Mouse (Mus musculus) G1E (cell line): ENCODE measurements around the gene Gm14440. TPM values are rescaled to one million over a fixed set of nuclear protein-coding genes. Genes with fewer than 3 reads are reported as not detected.
"Not testable (repeated sequence)": the region's sequence is repeated elsewhere in the genome, so short reads cannot be mapped to it uniquely, and the experiment has no call there.

ENCODE experiments used
- ATAC-seq: 2 replicates; pipeline ENCODE4 v1.8.0; 2016; ENCODE audit warnings: mild to moderate bottlenecking; ENCODE audit not compliant: insufficient number of reproducible peaks, poor library complexity, low FRiP score, severe bottlenecking; ENCODE audit errors: extremely low read depth
- DNase-seq: peaks from one replicate; pipeline ENCODE4 v3.0.0; 2012; ENCODE audit warnings: low spot score
- H3K27me3 ChIP-seq: 2 replicates; pipeline ENCODE4 v1.6.1; 2012; ENCODE audit warnings: mild to moderate bottlenecking, low read length, inconsistent platforms; ENCODE audit not compliant: insufficient read depth
- H3K36me3 ChIP-seq: replicated peaks from 2 replicates; pipeline ENCODE3; 2012; ENCODE audit warnings: mild to moderate bottlenecking, inconsistent platforms
- H3K4me1 ChIP-seq: 2 replicates; pipeline ENCODE4 v1.6.1; 2012; ENCODE audit warnings: low read depth, low read length, inconsistent platforms, mixed read lengths; ENCODE audit not compliant: insufficient read depth
- H3K4me3 ChIP-seq: 2 replicates; pipeline ENCODE4 v1.5.1; 2012; ENCODE audit warnings: low read depth, mild to moderate bottlenecking, inconsistent platforms, low read length, moderate library complexity, mixed read lengths
- H3K9me3 ChIP-seq: replicated peaks from 2 replicates; pipeline ENCODE4 v1.6.1; 2012; ENCODE audit warnings: inconsistent platforms
- polyA plus RNA-seq: library from polyadenylated mRNA; stranded (reverse); fragments of >175 nt; gene quantifications from 2 replicates; pipeline ENCODE4 v1.2.3, GENCODE M21; 2012
- total RNA-seq, 2 experiments: library from RNA; stranded (forward) in 1 of 2; stranded (reverse) in 1 of 2; fragments of 200-1000 nt in 1 of 2; fragments of >200 nt in 1 of 2; fragmentation: Nextera tagmentation in 1 of 2; gene quantifications; 2 replicates each; pipeline ENCODE4 v1.2.3; 2014 to 2017

Gm14440 gene
- 13.2 TPM in 1 of 2 replicates, not detected in the other for total RNA-seq (2014; fragmentation: Nextera tagmentation)
- total RNA-seq (2017): 7.3 TPM in 1 of 2 replicates, not detected in the other
- 0.09 and 0.25 TPM in 2 replicates for polyA plus RNA-seq

DNA sequence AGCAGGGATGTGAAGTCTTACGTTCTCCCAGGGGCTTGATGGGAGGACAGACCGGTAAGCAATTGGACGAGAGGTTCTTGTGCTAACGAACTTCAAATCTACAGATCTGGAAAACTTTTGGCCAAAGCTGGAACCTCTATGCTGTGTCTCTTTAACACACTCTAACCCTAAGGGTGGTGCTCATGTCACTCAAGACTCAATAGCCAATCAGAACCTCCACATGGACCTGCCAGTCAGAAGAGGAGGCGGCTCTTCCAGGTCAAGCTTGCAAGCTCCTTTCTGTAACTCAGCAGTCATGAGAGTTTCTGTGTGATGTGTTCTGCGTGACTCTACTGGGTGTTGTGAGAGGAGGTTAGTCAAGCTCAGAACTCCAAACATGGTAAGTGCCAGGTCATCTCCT lies at the start of gene Gm14440:
Gene Gm14440 (plus strand): TSS at position 301 of the 400 bp plus-strand sequence.
- not testable (repeated sequence) for H3K4me1 ChIP-seq, H3K4me3 ChIP-seq, DNase-seq, H3K9me3 ChIP-seq, H3K27me3 ChIP-seq, H3K36me3 ChIP-seq, ATAC-seq

Other genes with a start within 250 kb of the Gm14440 start
- gene Gm14393, start 207.3 kb upstream of the Gm14440 start, total RNA-seq (2014; fragmentation: Nextera tagmentation): 9.4 and 12.7 TPM in 2 replicates
- gene Gm14393, start 207.3 kb upstream of the Gm14440 start, total RNA-seq (2017): 6.9 and 11.2 TPM in 2 replicates
- gene Gm14393, start 207.3 kb upstream of the Gm14440 start, polyA plus RNA-seq: not detected in 2 replicates
- gene Gm14399, start 133.1 kb upstream of the Gm14440 start, total RNA-seq (2014; fragmentation: Nextera tagmentation): 17.5 and 38.8 TPM in 2 replicates
- gene Gm14399, start 133.1 kb upstream of the Gm14440 start, total RNA-seq (2017): 12.4 and 14.2 TPM in 2 replicates
- gene Gm14399, start 133.1 kb upstream of the Gm14440 start, polyA plus RNA-seq: 0.17 and 0.25 TPM in 2 replicates
- gene Gm14443, start 99.3 kb upstream of the Gm14440 start, total RNA-seq (2014; fragmentation: Nextera tagmentation): 17.8 and 19.7 TPM in 2 replicates
- gene Gm14443, start 99.3 kb upstream of the Gm14440 start, total RNA-seq (2017): 15.8 and 19.7 TPM in 2 replicates
- gene Gm14443, start 99.3 kb upstream of the Gm14440 start, polyA plus RNA-seq: 0.13 TPM in 2 replicates
- 31.8 and 36.5 TPM in 2 replicates for gene Gm14391, start 68.2 kb upstream of the Gm14440 start, total RNA-seq (2014; fragmentation: Nextera tagmentation)
- gene Gm14391, start 68.2 kb upstream of the Gm14440 start, total RNA-seq (2017): 28.2 and 36.8 TPM in 2 replicates
- gene Gm14391, start 68.2 kb upstream of the Gm14440 start, polyA plus RNA-seq: 2.0 and 2.5 TPM in 2 replicates
- gene Gm4631, start 63.1 kb downstream of the Gm14440 start, total RNA-seq (2014; fragmentation: Nextera tagmentation): 52.2 and 57.1 TPM in 2 replicates
- gene Gm4631, start 63.1 kb downstream of the Gm14440 start, total RNA-seq (2017): 36.8 and 40.9 TPM in 2 replicates
- gene Gm4631, start 63.1 kb downstream of the Gm14440 start, polyA plus RNA-seq: 0.50 and 0.74 TPM in 2 replicates
- 11.8 and 15.3 TPM in 2 replicates for gene Zfp968, start 97.3 kb downstream of the Gm14440 start, total RNA-seq (2014; fragmentation: Nextera tagmentation)
- 13.0 and 18.9 TPM in 2 replicates for gene Zfp968, start 97.3 kb downstream of the Gm14440 start, total RNA-seq (2017)
- gene Zfp968, start 97.3 kb downstream of the Gm14440 start, polyA plus RNA-seq: 0.21 and 0.37 TPM in 2 replicates
- 9.9 and 24.1 TPM in 2 replicates for gene Gm4724, start 160.7 kb downstream of the Gm14440 start, total RNA-seq (2014; fragmentation: Nextera tagmentation)
- 17.8 and 18.5 TPM in 2 replicates for gene Gm4724, start 160.7 kb downstream of the Gm14440 start, total RNA-seq (2017)
- gene Gm4724, start 160.7 kb downstream of the Gm14440 start, polyA plus RNA-seq: 0.43 and 0.65 TPM in 2 replicates
- gene Zfp965, start 194.9 kb downstream of the Gm14440 start, total RNA-seq (2014; fragmentation: Nextera tagmentation): 7.8 and 20.7 TPM in 2 replicates
- 17.4 and 30.4 TPM in 2 replicates for gene Zfp965, start 194.9 kb downstream of the Gm14440 start, total RNA-seq (2017)
- gene Zfp965, start 194.9 kb downstream of the Gm14440 start, polyA plus RNA-seq: 1.7 and 2.0 TPM in 2 replicates